Mouse (Mus musculus) lung, postnatal 0 days (tissue): ENCODE results near the gene Rnf146. TPM values are rescaled to one million over a fixed set of nuclear protein-coding genes. Genes with fewer than 3 reads are reported as not detected.

Experiments used
- ATAC-seq: fragments of 200-750 bp; cut with Nextera tagmentation; 2 replicates; pipeline ENCODE4 v1.8.0; 2017; ENCODE audit warnings: moderate library complexity
- DNase-seq: peaks from one replicate; pipeline ENCODE4 v3.0.0-alpha.2; 2016; ENCODE audit warnings: low spot score
- H3K27ac ChIP-seq: fragments of 300-500 bp; sonication (generic); 2 replicates; pipeline ENCODE4 v1.5.1; 2014; ENCODE audit warnings: antibody characterized with exemption, mild to moderate bottlenecking, low read length, mixed read lengths
- H3K27me3 ChIP-seq: fragments of 300-500 bp; sonication (generic); replicated peaks from 2 replicates; pipeline ENCODE4 v1.6.1; 2014; ENCODE audit warnings: low read length, mixed read lengths; ENCODE audit not compliant: insufficient read depth
- H3K36me3 ChIP-seq: fragments of 300-500 bp; sonication (generic); 2 replicates; pipeline ENCODE4 v1.6.1; 2014; ENCODE audit warnings: low read length, mixed read lengths; ENCODE audit not compliant: insufficient read depth
- H3K4me1 ChIP-seq: fragments of 300-500 bp; sonication (generic); 2 replicates; pipeline ENCODE4 v1.6.1; 2014; ENCODE audit warnings: antibody characterized with exemption, low read depth, low read length, mixed read lengths; ENCODE audit not compliant: insufficient read depth
- H3K4me2 ChIP-seq: fragments of 300-500 bp; sonication (generic); replicated peaks from 2 replicates; pipeline ENCODE4 v1.6.1; 2014; ENCODE audit warnings: low read depth, mild to moderate bottlenecking, low read length, moderate library complexity, mixed read lengths
- H3K4me3 ChIP-seq: fragments of 300-500 bp; sonication (generic); 2 replicates; pipeline ENCODE4 v1.5.1; 2014; ENCODE audit warnings: low read depth, low read length
- H3K9ac ChIP-seq: fragments of 300-500 bp; sonication (generic); replicated peaks from 2 replicates; pipeline ENCODE4 v1.6.1; 2014; ENCODE audit warnings: low read depth, mild to moderate bottlenecking
- H3K9me3 ChIP-seq: fragments of 300-500 bp; sonication (generic); 2 replicates; pipeline ENCODE4 v1.6.1; 2016; ENCODE audit warnings: low read length, mixed read lengths
- CTCF ChIP-seq: IDR thresholded peaks from 2 replicates; pipeline ENCODE4 v1.5.1; 2016; ENCODE audit warnings: antibody characterized with exemption, mild to moderate bottlenecking
- EP300 ChIP-seq: IDR thresholded peaks from 2 replicates; pipeline ENCODE4 v1.6.1; 2016; ENCODE audit warnings: antibody characterized with exemption, mild to moderate bottlenecking, control low read depth
- WGBS: fragments of 180-500 bp; shearing (Covaris S2); extraction: QIAGEN DNeasy Blood & Tissue Kit; methylation state at CpG from one replicate; pipeline ENCODE4 v1.1.7; 2014; 5-methylcytosine and 5-hydroxymethylcytosine counted together
- polyA plus RNA-seq: library from polyadenylated mRNA; unstranded; fragments of >200 nt; fragmentation: Nextera tagmentation; extraction: Ambion mirVana; gene quantifications from 2 replicates; pipeline ENCODE4 v1.2.1, GENCODE M21; 2015

Gene Rnf146
- polyA plus RNA-seq, 1 experiment from 2014 or later = 43.0 TPM

DNA sequence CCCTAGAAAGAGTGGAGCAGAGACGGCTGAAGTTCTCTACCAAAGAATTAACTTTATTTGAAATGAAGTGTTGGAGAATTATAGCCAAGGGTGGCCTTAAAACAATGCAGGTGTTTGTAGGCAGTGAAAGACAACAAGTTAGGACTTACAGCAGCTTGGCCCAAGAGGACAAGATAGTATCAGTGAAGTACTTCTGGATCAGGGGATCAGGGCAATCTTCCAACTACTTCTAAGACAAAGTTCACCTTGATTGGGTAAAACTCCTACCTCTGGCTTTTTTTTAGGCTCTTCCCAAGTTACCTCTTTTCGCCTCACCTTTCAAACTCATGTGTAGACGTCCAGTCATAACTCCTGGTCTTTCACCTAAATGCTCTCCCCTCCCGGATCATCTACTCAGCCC, 60.0 kb downstream of the Rnf146 start:
- no peaks in the 10 kb centered on the region for H3K4me1 ChIP-seq
- H3K9ac ChIP-seq = no peak overlapping the region
- no peak overlapping the region for H3K4me3 ChIP-seq
- no peak overlapping the region for H3K27ac ChIP-seq
- H3K9me3 ChIP-seq = no peaks in the 10 kb centered on the region
- TF ChIP-seq EP300 (no peak), CTCF (no peak)
- H3K27me3 ChIP-seq = no peaks in the 10 kb centered on the region
- no peaks in the 10 kb centered on the region for H3K36me3 ChIP-seq
- no peak for ATAC-seq
- no peak overlapping the region for H3K4me2 ChIP-seq
- no peak for DNase-seq
- 91% methylated on average over 4 of the region's 4 CpGs for WGBS

Other genes with a start within 250 kb of the Rnf146 start
- gene Soga3, start 218.6 kb downstream of the Rnf146 start, polyA plus RNA-seq = 0.08 and 0.21 TPM in 2 replicates
- gene Gm49353, start 163.5 kb downstream of the Rnf146 start, polyA plus RNA-seq = not detected in 2 replicates
- 0.14 TPM in 1 of 2 replicates, not detected in the other for gene 9330159F19Rik, start 150.8 kb downstream of the Rnf146 start, polyA plus RNA-seq
- 14.7 and 15.1 TPM in 2 replicates for gene Echdc1, start 49.3 kb downstream of the Rnf146 start, polyA plus RNA-seq
- gene Rspo3, start 173.4 kb upstream of the Rnf146 start, polyA plus RNA-seq = 0.50 and 0.51 TPM in 2 replicates